Mouse (Mus musculus) cerebellum, adult 2 months (tissue): ENCODE data around the gene Psmb3.

Experiments used
- CTCF ChIP-seq: fragments of 200-500 bp; IDR thresholded peaks from 2 replicates; pipeline ENCODE4 v1.5.1; 2011; ENCODE audit warnings: low read depth, mild to moderate bottlenecking, control low read depth, low read length, moderate library complexity, borderline replicate concordance; ENCODE audit not compliant: insufficient read depth
- POLR2A ChIP-seq: fragments of 200-500 bp; IDR thresholded peaks from 2 replicates; pipeline ENCODE4 v1.6.1; 2011; ENCODE audit warnings: low read length, control low read depth, borderline replicate concordance; ENCODE audit not compliant: insufficient read depth

- TF ChIP-seq CTCF (no peak), POLR2A (no peak)
Observed at GRCm38 (mm10) chr11:97657184-97657945, 45.8 kb upstream of the Psmb3 start.
